Mouse (Mus musculus) heart, embryonic 10.5 days (tissue): ENCODE data around the gene Npl. TPM values are rescaled to one million over a fixed set of nuclear protein-coding genes. Genes with fewer than 3 reads are reported as not detected.

Experiments used
- DNase-seq: peaks from one replicate; pipeline ENCODE4 v3.0.0-alpha.2; 2017; ENCODE audit warnings: low spot score
- H3K27ac ChIP-seq: fragments of 300-500 bp; sonication (generic); 2 replicates; pipeline ENCODE4 v1.5.1; 2016; ENCODE audit warnings: mild to moderate bottlenecking
- H3K27me3 ChIP-seq: fragments of 300-500 bp; sonication (generic); 2 replicates; pipeline ENCODE4 v1.6.1; 2016; ENCODE audit warnings: mild to moderate bottlenecking; ENCODE audit not compliant: poor library complexity, insufficient read depth, severe bottlenecking
- H3K36me3 ChIP-seq: fragments of 300-500 bp; sonication (generic); 2 replicates; pipeline ENCODE4 v1.6.1; 2016; ENCODE audit warnings: mild to moderate bottlenecking, moderate library complexity
- H3K4me1 ChIP-seq: fragments of 300-500 bp; sonication (generic); 2 replicates; pipeline ENCODE4 v1.6.1; 2016; ENCODE audit warnings: mild to moderate bottlenecking
- H3K4me3 ChIP-seq: fragments of 300-500 bp; sonication (generic); 2 replicates; pipeline ENCODE4 v1.5.1; 2016; ENCODE audit warnings: mild to moderate bottlenecking, moderate library complexity
- H3K9me3 ChIP-seq: fragments of 300-500 bp; sonication (generic); 2 replicates; pipeline ENCODE4 v1.6.1; 2016; ENCODE audit warnings: mild to moderate bottlenecking, moderate library complexity
- WGBS: fragments of 180-500 bp; shearing (Covaris S2); methylation state at CpG from one replicate; pipeline ENCODE4 v1.1.7; 2016; 5-methylcytosine and 5-hydroxymethylcytosine counted together
- polyA plus RNA-seq: library from polyadenylated mRNA; unstranded; fragments of >200 nt; fragmentation: Nextera tagmentation; extraction: Ambion mirVana; gene quantifications from 2 replicates; pipeline ENCODE4 v1.2.1, GENCODE M21; 2016

The Npl gene
- 8.0 and 8.4 TPM in 2 replicates for polyA plus RNA-seq

- Histone ChIP-seq H3K4me3 (peak within 1 kb of the TSS; percentile 70), H3K27me3 (no peaks in the 10 kb centered on the region), H3K9me3 (no peaks in the 10 kb centered on the region), H3K4me1 (0 out of 2 replicates have a peak, but pooled peaks cover 3% of the 10 kb centered on the region), H3K27ac (peak within 1 kb of the TSS; percentile 52; the same call in 1 of the 2 replicates), H3K36me3 (no peaks in the 10 kb centered on the region)
- 7% methylated on average over 29 of the region's 29 CpGs for WGBS
- peak; percentile 87 for DNase-seq
These were observed at the start of gene Npl for GRCm38 (mm10) chr1:153549536-153550199. TSS of gene Npl (minus strand) at chr1:153550045.

- Histone ChIP-seq H3K4me1 (peaks cover 33% of the 10 kb centered on the region), H3K4me3 (no peak overlapping the region), H3K27me3 (no peaks in the 10 kb centered on the region), H3K27ac (peak overlapping the region; percentile 67; the same call in 1 of the 2 replicates), H3K9me3 (no peaks in the 10 kb centered on the region), H3K36me3 (no peaks in the 10 kb centered on the region)
- DNase-seq: no peak
- 46% methylated on average over 9 of the region's 9 CpGs for WGBS
These were observed 49.6 kb upstream of the Npl start for GRCm38 (mm10) chr1:153599302-153600045.

GRCm38 (mm10) chr1:153598773-153599172, 48.9 kb upstream of the Npl start:
- Histone ChIP-seq H3K27me3 (no peaks in the 10 kb centered on the region), H3K36me3 (no peaks in the 10 kb centered on the region), H3K27ac (peak overlapping the region; percentile 67), H3K9me3 (no peaks in the 10 kb centered on the region), H3K4me3 (no peak overlapping the region), H3K4me1 (peaks cover 29% of the 10 kb centered on the region)
- 27% methylated on average over 2 of the region's 2 CpGs for WGBS
- DNase-seq: peak; percentile 87

GRCm38 (mm10) chr1:153593678-153594077, 43.8 kb upstream of the Npl start:
- H3K27ac ChIP-seq: no peak overlapping the region
- WGBS: 84% methylated on average over 2 of the region's 2 CpGs
- H3K27me3 ChIP-seq: no peaks in the 10 kb centered on the region
- no peaks in the 10 kb centered on the region for H3K9me3 ChIP-seq
- no peak overlapping the region for H3K4me3 ChIP-seq
- peaks cover 10% of the 10 kb centered on the region for H3K4me1 ChIP-seq
- H3K36me3 ChIP-seq: no peaks in the 10 kb centered on the region
- no peak for DNase-seq

GRCm38 (mm10) chr1:153590176-153590734, 40.4 kb upstream of the Npl start:
- no peaks in the 10 kb centered on the region for H3K27me3 ChIP-seq
- WGBS: 79% methylated on average over 2 of the region's 2 CpGs
- no peaks in the 10 kb centered on the region for H3K36me3 ChIP-seq
- DNase-seq: no peak
- H3K27ac ChIP-seq: no peak overlapping the region
- peaks cover 4% of the 10 kb centered on the region; the same call in 1 of the 2 replicates for H3K4me1 ChIP-seq
- H3K4me3 ChIP-seq: no peak overlapping the region
- H3K9me3 ChIP-seq: no peaks in the 10 kb centered on the region

- H3K36me3 ChIP-seq: no peaks in the 10 kb centered on the region
These were observed 38.1 kb upstream of the Npl start for GRCm38 (mm10) chr1:153587956-153588355.

GRCm38 (mm10) chr1:153586826-153587225, 37.0 kb upstream of the Npl start:
- no peak for DNase-seq
- H3K4me3 ChIP-seq: no peak overlapping the region
- H3K4me1 ChIP-seq: peaks cover 4% of the 10 kb centered on the region; the same call in 1 of the 2 replicates
- peak overlapping the region; percentile 5; the same call in 1 of the 2 replicates for H3K27ac ChIP-seq
- no peaks in the 10 kb centered on the region for H3K27me3 ChIP-seq
- 74% methylated on average over 10 of the region's 10 CpGs for WGBS
- H3K9me3 ChIP-seq: no peaks in the 10 kb centered on the region
- no peaks in the 10 kb centered on the region for H3K36me3 ChIP-seq

More at GRCm38 (mm10) chr1:153587956-153588355, 38.1 kb upstream of the Npl start:
- H3K4me3 ChIP-seq: no peak overlapping the region
- no peak for DNase-seq
- no peak overlapping the region for H3K27ac ChIP-seq
- peaks cover 4% of the 10 kb centered on the region; the same call in 1 of the 2 replicates for H3K4me1 ChIP-seq
- H3K27me3 ChIP-seq: no peaks in the 10 kb centered on the region
- WGBS: 78% methylated on average over 5 of the region's 5 CpGs
- no peaks in the 10 kb centered on the region for H3K9me3 ChIP-seq

- DNase-seq: no peak
- 48% methylated on average over 2 of the region's 2 CpGs for WGBS
- no peaks in the 10 kb centered on the region for H3K36me3 ChIP-seq
- no peaks in the 10 kb centered on the region for H3K27me3 ChIP-seq
- peak overlapping the region; percentile 31; the same call in 1 of the 2 replicates for H3K27ac ChIP-seq
- H3K4me1 ChIP-seq: peaks cover 4% of the 10 kb centered on the region; the same call in 1 of the 2 replicates
- H3K4me3 ChIP-seq: no peak overlapping the region
- H3K9me3 ChIP-seq: no peaks in the 10 kb centered on the region
These were observed 35.9 kb upstream of the Npl start for GRCm38 (mm10) chr1:153585752-153586151.

GRCm38 (mm10) chr1:153583189-153583588, 33.3 kb upstream of the Npl start:
- no peaks in the 10 kb centered on the region for H3K27me3 ChIP-seq
- H3K9me3 ChIP-seq: no peaks in the 10 kb centered on the region
- WGBS: 75% methylated on average over 4 of the region's 4 CpGs
- no peaks in the 10 kb centered on the region for H3K36me3 ChIP-seq
- H3K4me1 ChIP-seq: no peaks in the 10 kb centered on the region; the same call in 1 of the 2 replicates
- H3K4me3 ChIP-seq: no peak overlapping the region
- DNase-seq: no peak
- H3K27ac ChIP-seq: no peak overlapping the region

GRCm38 (mm10) chr1:153574730-153575129, 24.9 kb upstream of the Npl start:
- 80% methylated on average over 3 of the region's 3 CpGs for WGBS
- Histone ChIP-seq H3K4me1 (no peaks in the 10 kb centered on the region), H3K27ac (no peak overlapping the region), H3K4me3 (no peak overlapping the region), H3K27me3 (no peaks in the 10 kb centered on the region), H3K36me3 (no peaks in the 10 kb centered on the region), H3K9me3 (no peaks in the 10 kb centered on the region)
- no peak for DNase-seq

GRCm38 (mm10) chr1:153572271-153573043, 22.6 kb upstream of the Npl start:
- Histone ChIP-seq H3K36me3 (no peaks in the 10 kb centered on the region), H3K27me3 (no peaks in the 10 kb centered on the region), H3K9me3 (no peaks in the 10 kb centered on the region), H3K4me1 (no peaks in the 10 kb centered on the region), H3K4me3 (no peak overlapping the region), H3K27ac (no peak overlapping the region)
- no peak for DNase-seq
- WGBS: 77% methylated on average over 4 of the region's 4 CpGs

- Histone ChIP-seq H3K27me3 (no peaks in the 10 kb centered on the region), H3K4me1 (0 out of 2 replicates have a peak, but pooled peaks cover 4% of the 10 kb centered on the region), H3K4me3 (no peak overlapping the region), H3K27ac (no peak overlapping the region), H3K9me3 (no peaks in the 10 kb centered on the region), H3K36me3 (no peaks in the 10 kb centered on the region)
- WGBS: 45% methylated on average over 8 of the region's 8 CpGs
- no peak for DNase-seq
These were observed 15.9 kb upstream of the Npl start for GRCm38 (mm10) chr1:153565701-153566100.
